In the genomic region with DNA sequence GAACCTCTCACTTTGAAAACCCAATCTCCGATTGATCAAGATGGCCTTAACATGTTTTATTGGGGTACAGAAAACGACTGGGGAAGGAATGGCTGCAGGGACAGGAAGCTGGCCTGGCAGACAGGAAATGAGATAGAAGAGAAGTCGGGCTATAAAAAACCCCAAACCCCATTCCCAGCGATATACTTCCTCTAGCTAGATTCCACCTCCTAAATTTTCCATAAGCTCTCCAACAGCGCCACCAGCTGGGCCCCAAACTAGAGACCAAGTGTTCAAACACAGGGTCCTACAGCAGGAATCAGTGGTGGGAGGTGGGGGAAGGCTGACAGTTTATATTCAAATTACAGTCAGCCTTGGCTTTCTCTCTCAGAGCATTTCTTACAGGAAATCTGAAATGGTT, we compare ENCODE assay signal across 9 mouse cellular contexts. TPM values are rescaled to one million over a fixed set of nuclear protein-coding genes. Genes with fewer than 3 reads are reported as not detected.
DNase-seq lines count a peak whose midpoint lies in the region; ATAC-seq lines count a peak whose summit lies in the region.
"Had no signal": no experiment of that assay in that cellular context is flagged by ENCODE, and none has a peak within 500 bp of the region (broad histone marks: within the 10 kb centered on the region; RNA-seq: fewer than 3 reads in every experiment).

No protein-coding gene starts in this region.

- peak; percentile 59; the same call in 1 of the 2 replicates for ATAC-seq in frontal cortex, adult (ENCODE audit: low TSS enrichment)
- 0 out of 2 replicates have a peak, but pooled peaks have one; percentile 27 for ATAC-seq in monocyte, adult 5-6 weeks (replicated peaks; ENCODE audit: insufficient number of reproducible peaks, low FRiP score, low TSS enrichment, poor library complexity, severe bottlenecking)

- no peak for DNase-seq in frontal cortex, postnatal 14 days (ENCODE audit: low spot score in 2 of 2)
- peak; percentile 14 for DNase-seq in ovary, postnatal 36 days (ENCODE audit: low spot score)
- DNase-seq in ovary, postnatal 10 days (ENCODE audit: low spot score): no peak
- peak; percentile 22 for DNase-seq in brain, adult 2 months (ENCODE audit: low read depth, low spot score)
- DNase-seq in induced T-regulatory cell, adult 2 months (ENCODE audit: low read depth): peak; percentile 36
- DNase-seq in testis, postnatal 10 days (ENCODE audit: low spot score): no peak

RNA-seq across cellular contexts. Expression of a gene that starts 35.8 kb away (rescaled TPM):
- total RNA-seq in monocyte, adult 5-6 weeks (2017): 22.0 to 24.9 TPM (median 24.6 TPM) in 3 replicates
- total RNA-seq: MEL had no signal

Comparison
In these comparisons a context has a peak if more than half of its experiments do, and no peak if none do; other contexts are left out.
1. DNase-seq: peak in ovary, postnatal 36 days (single experiment), brain, adult 2 months (single experiment) and induced T-regulatory cell, adult 2 months (single experiment); none in frontal cortex, postnatal 14 days (0 of 2), ovary, postnatal 10 days (single experiment) and testis, postnatal 10 days (single experiment).